Mouse (Mus musculus): Measurements from ENCODE around the gene St6galnac3. TPM values are rescaled to one million over a fixed set of nuclear protein-coding genes. Genes with fewer than 3 reads are reported as not detected.

St6galnac3 gene
- polyA plus RNA-seq, 1 experiment = not detected

DNA sequence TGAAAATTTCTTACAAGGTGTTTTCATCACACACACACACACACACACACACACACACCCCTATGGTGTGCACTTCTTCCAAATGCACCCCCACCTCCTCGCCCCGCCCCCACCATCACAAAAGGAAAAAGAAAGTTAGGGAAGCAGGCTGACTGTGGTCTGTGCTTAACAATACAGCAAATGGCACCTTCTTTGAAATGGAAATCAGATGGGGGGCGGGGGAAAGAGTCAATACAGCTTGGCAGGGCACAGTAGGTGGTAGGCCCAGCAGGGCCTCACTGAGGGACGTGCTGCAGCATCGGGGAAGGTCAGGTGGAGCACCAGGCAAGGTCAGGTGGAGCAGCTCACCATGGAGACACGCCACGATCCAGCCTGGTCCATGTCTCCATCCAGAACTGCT, 49.1 kb downstream of the St6galnac3 start:
- Histone ChIP-seq H3K27me3 (ENCODE audit: control insufficient read depth, insufficient read depth, insufficient read length) (no peaks in the 10 kb centered on the region), H3K36me3 (ENCODE audit: control insufficient read depth, insufficient read depth) (no peaks in the 10 kb centered on the region), H3ac (ENCODE audit: control insufficient read depth, insufficient read length, low read depth) (no peak overlapping the region), H3K4me3 (ENCODE audit: insufficient read depth, poor library complexity, severe bottlenecking) (no peak overlapping the region), H3K79me2 (ENCODE audit: control insufficient read depth, insufficient read depth) (no peaks in the 10 kb centered on the region), H3K79me3 (ENCODE audit: low read depth) (no peaks in the 10 kb centered on the region)
- no peak for TF ChIP-seq CTCF (IDR thresholded peaks at IDR 0.05; ENCODE audit: control insufficient read depth, insufficient read depth, insufficient read length)
- TF ChIP-seq FOSL1 (IDR thresholded peaks at IDR 0.05; ENCODE audit: insufficient read depth, low read length, poor library complexity, severe bottlenecking) = no peak
- TF ChIP-seq USF1 (IDR thresholded peaks at IDR 0.05; ENCODE audit: low read depth) = no peak
- no peak for TF ChIP-seq CEBPB (IDR thresholded peaks at IDR 0.05; ENCODE audit: low read depth)
- TF ChIP-seq MAX (IDR thresholded peaks at IDR 0.05) = no peak
- TF ChIP-seq MYOG (IDR thresholded peaks at IDR 0.05; ENCODE audit: control insufficient read depth, extremely low read depth, insufficient read length) = no peak
- no peak for TF ChIP-seq MYOD1 (IDR thresholded peaks at IDR 0.05; ENCODE audit: control insufficient read depth, insufficient read length, low read depth)

DNA sequence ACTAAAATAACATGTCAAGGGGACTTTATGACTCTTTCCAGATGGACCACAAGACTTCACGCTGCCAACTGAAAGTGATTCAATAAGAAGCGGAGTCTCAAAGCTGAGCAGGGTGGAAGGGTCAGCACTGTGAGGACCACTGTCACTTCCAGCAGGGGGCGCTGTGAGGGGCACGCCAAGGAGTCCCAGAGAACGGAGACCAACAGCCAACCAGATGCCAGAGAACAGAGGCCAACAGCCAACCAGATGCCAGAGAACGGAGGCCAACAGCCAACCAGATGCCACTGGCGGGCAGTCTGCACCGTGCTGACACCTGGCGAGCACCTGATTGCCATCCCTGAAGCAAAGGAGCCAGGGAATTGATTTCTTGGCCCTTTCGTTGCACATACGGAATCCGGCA, 49.9 kb downstream of the St6galnac3 start:
- TF ChIP-seq USF1 (IDR thresholded peaks at IDR 0.05; ENCODE audit: low read depth) (no peak), CTCF (IDR thresholded peaks at IDR 0.05; ENCODE audit: control insufficient read depth, insufficient read depth, insufficient read length) (no peak)

DNA sequence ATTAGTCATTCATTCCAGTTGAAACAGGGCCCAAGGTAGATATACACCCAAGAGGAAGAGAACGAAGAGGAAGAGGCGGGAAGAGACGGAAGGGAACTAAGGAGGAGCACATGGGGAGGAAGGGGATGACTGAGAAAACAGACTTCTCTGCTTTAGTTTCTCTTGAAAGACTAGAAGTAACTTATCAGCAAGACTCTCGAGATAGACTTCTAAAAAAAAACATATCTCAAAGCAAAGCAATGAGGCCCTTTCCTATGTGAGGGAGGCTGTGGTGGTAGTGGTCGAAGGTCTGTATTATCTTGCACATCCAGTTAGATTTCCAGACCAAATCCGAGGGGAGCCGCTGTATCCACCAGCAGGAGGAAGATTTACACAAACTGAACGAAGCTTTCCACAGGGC, 50.6 kb downstream of the St6galnac3 start:
- TF ChIP-seq USF1 (IDR thresholded peaks at IDR 0.05; ENCODE audit: low read depth) (no peak), CTCF (IDR thresholded peaks at IDR 0.05; ENCODE audit: control insufficient read depth, insufficient read depth, insufficient read length) (no peak), MYOD1 (IDR thresholded peaks at IDR 0.05; ENCODE audit: control insufficient read depth, insufficient read length, low read depth) (no peak), MAX (IDR thresholded peaks at IDR 0.05) (no peak), CEBPB (IDR thresholded peaks at IDR 0.05; ENCODE audit: low read depth) (no peak), MYOG (IDR thresholded peaks at IDR 0.05; ENCODE audit: control insufficient read depth, extremely low read depth, insufficient read length) (no peak), FOSL1 (IDR thresholded peaks at IDR 0.05; ENCODE audit: insufficient read depth, low read length, poor library complexity, severe bottlenecking) (no peak)

More for the DNA sequence above, 49.9 kb downstream of the St6galnac3 start:
- Histone ChIP-seq H3K27me3 (ENCODE audit: control insufficient read depth, insufficient read depth, insufficient read length) (no peaks in the 10 kb centered on the region), H3ac (ENCODE audit: control insufficient read depth, insufficient read length, low read depth) (no peak overlapping the region), H3K79me2 (ENCODE audit: control insufficient read depth, insufficient read depth) (no peaks in the 10 kb centered on the region), H3K36me3 (ENCODE audit: control insufficient read depth, insufficient read depth) (no peaks in the 10 kb centered on the region), H3K4me3 (ENCODE audit: insufficient read depth, poor library complexity, severe bottlenecking) (no peak overlapping the region), H3K79me3 (ENCODE audit: low read depth) (no peaks in the 10 kb centered on the region)

GRCm38 (mm10) chr3:153673451-153673850, 51.5 kb downstream of the St6galnac3 start:
- Histone ChIP-seq H3K79me3 (ENCODE audit: low read depth) (no peaks in the 10 kb centered on the region), H3K4me3 (ENCODE audit: insufficient read depth, poor library complexity, severe bottlenecking) (no peak overlapping the region), H3ac (ENCODE audit: control insufficient read depth, insufficient read length, low read depth) (no peak overlapping the region), H3K36me3 (ENCODE audit: control insufficient read depth, insufficient read depth) (no peaks in the 10 kb centered on the region), H3K79me2 (ENCODE audit: control insufficient read depth, insufficient read depth) (no peaks in the 10 kb centered on the region), H3K27me3 (ENCODE audit: control insufficient read depth, insufficient read depth, insufficient read length) (no peaks in the 10 kb centered on the region)
- TF ChIP-seq FOSL1 (IDR thresholded peaks at IDR 0.05; ENCODE audit: insufficient read depth, low read length, poor library complexity, severe bottlenecking) = no peak
- no peak for TF ChIP-seq MYOG (IDR thresholded peaks at IDR 0.05; ENCODE audit: control insufficient read depth, extremely low read depth, insufficient read length)
- no peak for TF ChIP-seq USF1 (IDR thresholded peaks at IDR 0.05; ENCODE audit: low read depth)
- no peak for TF ChIP-seq MYOD1 (IDR thresholded peaks at IDR 0.05; ENCODE audit: control insufficient read depth, insufficient read length, low read depth)
- TF ChIP-seq MAX (IDR thresholded peaks at IDR 0.05) = no peak
- TF ChIP-seq CTCF (IDR thresholded peaks at IDR 0.05; ENCODE audit: control insufficient read depth, insufficient read depth, insufficient read length) = no peak
- no peak for TF ChIP-seq CEBPB (IDR thresholded peaks at IDR 0.05; ENCODE audit: low read depth)

More for the DNA sequence above, 50.6 kb downstream of the St6galnac3 start:
- H3K36me3 ChIP-seq (ENCODE audit: control insufficient read depth, insufficient read depth) = no peaks in the 10 kb centered on the region
- H3K79me3 ChIP-seq (ENCODE audit: low read depth) = no peaks in the 10 kb centered on the region
- no peaks in the 10 kb centered on the region for H3K79me2 ChIP-seq (ENCODE audit: control insufficient read depth, insufficient read depth)
- H3K27me3 ChIP-seq (ENCODE audit: control insufficient read depth, insufficient read depth, insufficient read length) = no peaks in the 10 kb centered on the region
- H3ac ChIP-seq (ENCODE audit: control insufficient read depth, insufficient read length, low read depth) = no peak overlapping the region
- no peak overlapping the region for H3K4me3 ChIP-seq (ENCODE audit: insufficient read depth, poor library complexity, severe bottlenecking)

GRCm38 (mm10) chr3:153670953-153671674, 53.9 kb downstream of the St6galnac3 start:
- no peak for TF ChIP-seq MYOD1 (IDR thresholded peaks at IDR 0.05; ENCODE audit: control insufficient read depth, insufficient read length, low read depth)
- Histone ChIP-seq H3K4me3 (ENCODE audit: insufficient read depth, poor library complexity, severe bottlenecking) (no peak overlapping the region), H3K27me3 (ENCODE audit: control insufficient read depth, insufficient read depth, insufficient read length) (no peaks in the 10 kb centered on the region), H3K79me2 (ENCODE audit: control insufficient read depth, insufficient read depth) (no peaks in the 10 kb centered on the region), H3K79me3 (ENCODE audit: low read depth) (no peaks in the 10 kb centered on the region), H3ac (ENCODE audit: control insufficient read depth, insufficient read length, low read depth) (no peak overlapping the region), H3K36me3 (ENCODE audit: control insufficient read depth, insufficient read depth) (no peaks in the 10 kb centered on the region)

- TF ChIP-seq MYOG (IDR thresholded peaks at IDR 0.05; ENCODE audit: control insufficient read depth, extremely low read depth, insufficient read length) = no peak
- TF ChIP-seq MYOD1 (IDR thresholded peaks at IDR 0.05; ENCODE audit: control insufficient read depth, insufficient read length, low read depth) = no peak
- no peak for TF ChIP-seq USF1 (IDR thresholded peaks at IDR 0.05; ENCODE audit: low read depth)
- no peak for TF ChIP-seq FOSL1 (IDR thresholded peaks at IDR 0.05; ENCODE audit: insufficient read depth, low read length, poor library complexity, severe bottlenecking)
- no peaks in the 10 kb centered on the region for H3K36me3 ChIP-seq (ENCODE audit: control insufficient read depth, insufficient read depth)
- H3K4me3 ChIP-seq (ENCODE audit: insufficient read depth, poor library complexity, severe bottlenecking) = no peak overlapping the region
- no peak overlapping the region for H3ac ChIP-seq (ENCODE audit: control insufficient read depth, insufficient read length, low read depth)
- no peaks in the 10 kb centered on the region for H3K79me3 ChIP-seq (ENCODE audit: low read depth)
- H3K27me3 ChIP-seq (ENCODE audit: control insufficient read depth, insufficient read depth, insufficient read length) = no peaks in the 10 kb centered on the region
- H3K79me2 ChIP-seq (ENCODE audit: control insufficient read depth, insufficient read depth) = no peaks in the 10 kb centered on the region
These were observed 55.1 kb downstream of the St6galnac3 start for GRCm38 (mm10) chr3:153669737-153670435.
